Mouse (Mus musculus) intestine, embryonic 14.5 days (tissue): Measurements from ENCODE around the gene Lctl. TPM values are rescaled to one million over a fixed set of nuclear protein-coding genes. Genes with fewer than 3 reads are reported as not detected.

Experiments used
- ATAC-seq: fragments of 200-750 bp; cut with Nextera tagmentation; replicated peaks from 2 replicates; pipeline ENCODE4 v1.8.0; 2017; ENCODE audit warnings: low read depth, moderate number of reproducible peaks, moderate TSS enrichment, moderate library complexity; ENCODE audit not compliant: low FRiP score, low TSS enrichment
- DNase-seq: peaks from one replicate; pipeline ENCODE4 v3.0.0-alpha.2; 2018; ENCODE audit warnings: low spot score
- H3K27ac ChIP-seq: fragments of 300-500 bp; sonication (generic); 2 replicates; pipeline ENCODE4 v1.5.1; 2014; ENCODE audit warnings: low read depth, mild to moderate bottlenecking, control low read depth
- H3K27me3 ChIP-seq: fragments of 300-500 bp; sonication (generic); replicated peaks from 2 replicates; pipeline ENCODE4 v1.6.1; 2014; ENCODE audit warnings: low read length, control low read depth; ENCODE audit not compliant: control insufficient read depth, insufficient read depth
- H3K36me3 ChIP-seq: fragments of 300-500 bp; sonication (generic); 2 replicates; pipeline ENCODE4 v1.6.1; 2014; ENCODE audit warnings: low read length, control low read depth; ENCODE audit not compliant: control insufficient read depth, insufficient read depth
- H3K4me1 ChIP-seq: fragments of 300-500 bp; sonication (generic); replicated peaks from 2 replicates; pipeline ENCODE4 v1.6.1; 2014; ENCODE audit warnings: low read length, control low read depth, mixed read lengths; ENCODE audit not compliant: control insufficient read depth, insufficient read depth
- H3K4me2 ChIP-seq: fragments of 300-500 bp; sonication (generic); 2 replicates; pipeline ENCODE4 v1.6.1; 2014; ENCODE audit warnings: low read length
- H3K4me3 ChIP-seq: fragments of 300-500 bp; sonication (generic); 2 replicates; pipeline ENCODE4 v1.5.1; 2014; ENCODE audit warnings: low read depth, low read length, control low read depth, mixed read lengths
- H3K9ac ChIP-seq: fragments of 300-500 bp; sonication (generic); 2 replicates; pipeline ENCODE4 v1.6.1; 2014; ENCODE audit warnings: mild to moderate bottlenecking, low read length
- H3K9me3 ChIP-seq: fragments of 300-500 bp; sonication (generic); 2 replicates; pipeline ENCODE4 v1.6.1; 2016; ENCODE audit warnings: low read length, control low read depth; ENCODE audit not compliant: control insufficient read depth
- WGBS: fragments of 180-500 bp; shearing (Covaris S2); extraction: QIAGEN DNeasy Blood & Tissue Kit; methylation state at CpG from one replicate; pipeline ENCODE4 v1.1.7; 2014; 5-methylcytosine and 5-hydroxymethylcytosine counted together
- polyA plus RNA-seq: library from polyadenylated mRNA; unstranded; fragments of >200 nt; fragmentation: Nextera tagmentation; extraction: Ambion mirVana; gene quantifications from 2 replicates; pipeline ENCODE4 v1.2.1, GENCODE M21; 2014

The Lctl gene
- polyA plus RNA-seq = not detected in 2 replicates

GRCm38 (mm10) chr9:64116876-64117275, at the start of gene Lctl:
Lctl (plus strand) TSS chr9:64117147.
- Histone ChIP-seq H3K9me3 (no peaks in the 10 kb centered on the region), H3K9ac (no peak within 1 kb of the TSS), H3K36me3 (no peaks in the 10 kb centered on the region), H3K27me3 (no peaks in the 10 kb centered on the region), H3K4me3 (no peak within 1 kb of the TSS), H3K27ac (no peak within 1 kb of the TSS), H3K4me2 (no peak within 1 kb of the TSS), H3K4me1 (peaks cover 12% of the 10 kb centered on the region; the same call in 1 of the 2 replicates)
- 84% methylated on average over 3 of the region's 3 CpGs for WGBS
- ATAC-seq (no peak), DNase-seq (no peak)

GRCm38 (mm10) chr9:64067787-64068186, 49.2 kb upstream of the Lctl start:
- Histone ChIP-seq H3K4me2 (no peak overlapping the region), H3K4me1 (peaks cover 7% of the 10 kb centered on the region), H3K9ac (no peak overlapping the region), H3K27me3 (no peaks in the 10 kb centered on the region), H3K27ac (peak overlapping the region; percentile 84; the same call in 1 of the 2 replicates), H3K9me3 (no peaks in the 10 kb centered on the region), H3K4me3 (no peak overlapping the region), H3K36me3 (no peaks in the 10 kb centered on the region)
- DNase-seq = no peak
- ATAC-seq = no peak
- WGBS = 83% methylated on average over 5 of the region's 5 CpGs

GRCm38 (mm10) chr9:64068571-64068970, 48.4 kb upstream of the Lctl start:
- Histone ChIP-seq H3K27ac (no peak overlapping the region), H3K4me3 (no peak overlapping the region), H3K4me1 (peaks cover 7% of the 10 kb centered on the region), H3K4me2 (no peak overlapping the region), H3K9me3 (no peaks in the 10 kb centered on the region), H3K27me3 (no peaks in the 10 kb centered on the region), H3K36me3 (no peaks in the 10 kb centered on the region), H3K9ac (no peak overlapping the region)
- ATAC-seq (no peak), DNase-seq (no peak)
- WGBS = 80% methylated on average over 1 of the region's 1 CpGs

- no peak overlapping the region for H3K4me3 ChIP-seq
- H3K36me3 ChIP-seq = no peaks in the 10 kb centered on the region
- H3K27me3 ChIP-seq = no peaks in the 10 kb centered on the region
- H3K9me3 ChIP-seq = no peaks in the 10 kb centered on the region
- peaks cover 7% of the 10 kb centered on the region for H3K4me1 ChIP-seq
- H3K27ac ChIP-seq = no peak overlapping the region
- H3K4me2 ChIP-seq = no peak overlapping the region
- no peak overlapping the region for H3K9ac ChIP-seq
- ATAC-seq (no peak), DNase-seq (no peak)
- 77% methylated on average over 5 of the region's 5 CpGs for WGBS
Measured at GRCm38 (mm10) chr9:64069131-64069530, 47.8 kb upstream of the Lctl start.

GRCm38 (mm10) chr9:64070674-64071073, 46.3 kb upstream of the Lctl start:
- Histone ChIP-seq H3K9me3 (no peaks in the 10 kb centered on the region), H3K4me2 (no peak overlapping the region), H3K4me3 (no peak overlapping the region), H3K27me3 (no peaks in the 10 kb centered on the region), H3K9ac (no peak overlapping the region), H3K4me1 (peaks cover 7% of the 10 kb centered on the region), H3K27ac (no peak overlapping the region), H3K36me3 (no peaks in the 10 kb centered on the region)
- no peak for ATAC-seq
- WGBS = 71% methylated on average over 5 of the region's 5 CpGs
- DNase-seq = no peak

GRCm38 (mm10) chr9:64074831-64075230, 42.1 kb upstream of the Lctl start:
- no peak overlapping the region for H3K4me3 ChIP-seq
- no peaks in the 10 kb centered on the region for H3K9me3 ChIP-seq
- WGBS = 71% methylated on average over 8 of the region's 8 CpGs
- no peaks in the 10 kb centered on the region for H3K36me3 ChIP-seq
- no peak overlapping the region for H3K9ac ChIP-seq
- no peak overlapping the region for H3K4me2 ChIP-seq
- no peak overlapping the region for H3K27ac ChIP-seq
- H3K4me1 ChIP-seq = peaks cover 9% of the 10 kb centered on the region
- DNase-seq (no peak), ATAC-seq (no peak)
- no peaks in the 10 kb centered on the region for H3K27me3 ChIP-seq

- no peaks in the 10 kb centered on the region for H3K27me3 ChIP-seq
- DNase-seq (no peak), ATAC-seq (no peak)
- 64% methylated on average over 2 of the region's 2 CpGs for WGBS
- H3K27ac ChIP-seq = no peak overlapping the region
- no peaks in the 10 kb centered on the region for H3K36me3 ChIP-seq
- no peak overlapping the region for H3K4me3 ChIP-seq
- H3K9me3 ChIP-seq = no peaks in the 10 kb centered on the region
- no peak overlapping the region for H3K9ac ChIP-seq
- no peak overlapping the region for H3K4me2 ChIP-seq
- H3K4me1 ChIP-seq = peaks cover 14% of the 10 kb centered on the region
Measured at GRCm38 (mm10) chr9:64076412-64076811, 40.5 kb upstream of the Lctl start.

GRCm38 (mm10) chr9:64078386-64078792, 38.6 kb upstream of the Lctl start:
- H3K4me2 ChIP-seq = no peak overlapping the region
- H3K4me3 ChIP-seq = no peak overlapping the region
- ATAC-seq (0 out of 2 replicates have a peak, but pooled peaks have one; percentile 44), DNase-seq (no peak)
- H3K27ac ChIP-seq = peak overlapping the region; percentile 1; the same call in 1 of the 2 replicates
- peaks cover 14% of the 10 kb centered on the region for H3K4me1 ChIP-seq
- 14% methylated on average over 7 of the region's 7 CpGs for WGBS
- H3K9me3 ChIP-seq = no peaks in the 10 kb centered on the region
- no peak overlapping the region for H3K9ac ChIP-seq
- no peaks in the 10 kb centered on the region for H3K27me3 ChIP-seq
- no peaks in the 10 kb centered on the region for H3K36me3 ChIP-seq

GRCm38 (mm10) chr9:64079922-64080321, 37.0 kb upstream of the Lctl start:
- Histone ChIP-seq H3K27me3 (no peaks in the 10 kb centered on the region), H3K9ac (no peak overlapping the region), H3K27ac (no peak overlapping the region), H3K4me3 (no peak overlapping the region), H3K36me3 (no peaks in the 10 kb centered on the region), H3K9me3 (no peaks in the 10 kb centered on the region), H3K4me1 (peaks cover 28% of the 10 kb centered on the region), H3K4me2 (no peak overlapping the region)
- ATAC-seq (no peak), DNase-seq (no peak)
- 85% methylated on average over 6 of the region's 6 CpGs for WGBS
